Comparison of ENCODE assay signal across 8 mouse cellular contexts in genomic region chr12:105785000-105785774, GRCm38 (mm10). TPM values are rescaled to one million over a fixed set of nuclear protein-coding genes. Genes with fewer than 3 reads are reported as not detected.
DNase-seq lines count a peak whose midpoint lies in the region; ATAC-seq and TF ChIP-seq lines count a peak whose summit lies in the region.

No protein-coding gene starts in this region.

- TF ChIP-seq POLR2A in kidney, adult 2 months (IDR thresholded peaks at IDR 0.05; ENCODE audit: low read depth, low read length): no peak

- H3K9ac ChIP-seq in liver, embryonic 15.5 days: peak overlapping the region; percentile 90
- H3K9ac ChIP-seq in neural tube, embryonic 12.5 days: peak overlapping the region; percentile 93

- under 1% methylated on average over 53 of the region's 53 CpGs for WGBS in kidney, adult 2 months
- WGBS in liver, embryonic 15.5 days (ENCODE audit: insufficient replicate concordance): under 1% methylated on average over 53 of the region's 53 CpGs
- under 1% methylated on average over 47 of the region's 53 CpGs for WGBS in neural tube, embryonic 12.5 days

- peak overlapping the region; percentile 92 for H3K4me2 ChIP-seq in liver, embryonic 15.5 days
- peak overlapping the region; percentile 76 for H3K4me2 ChIP-seq in neural tube, embryonic 12.5 days (replicated peaks)

- H3K4me3 ChIP-seq in kidney, adult 2 months (ENCODE audit: insufficient read depth, low read depth, low read length): peak overlapping the region; percentile 82
- peak overlapping the region; percentile 94 for H3K4me3 ChIP-seq in liver, embryonic 15.5 days (replicated peaks)
- H3K4me3 ChIP-seq in neural tube, embryonic 12.5 days: peak overlapping the region; percentile 93

- ATAC-seq in liver, embryonic 15.5 days (ENCODE audit: insufficient read depth): peak; percentile 74
- peak; percentile 83 for ATAC-seq in neural tube, embryonic 12.5 days (ENCODE audit: low FRiP score, low read depth)

- H3K9me3 ChIP-seq in liver, embryonic 15.5 days (replicated peaks): no peaks in the 10 kb centered on the region
- no peaks in the 10 kb centered on the region for H3K9me3 ChIP-seq in neural tube, embryonic 12.5 days

- H3K27me3 ChIP-seq in kidney, adult 2 months (replicated peaks; ENCODE audit: control insufficient read depth, insufficient read depth, low read length): no peaks in the 10 kb centered on the region
- H3K27me3 ChIP-seq in liver, embryonic 15.5 days: no peaks in the 10 kb centered on the region
- no peaks in the 10 kb centered on the region for H3K27me3 ChIP-seq in neural tube, embryonic 12.5 days (replicated peaks)

- H3K4me1 ChIP-seq in kidney, adult 2 months (ENCODE audit: control insufficient read depth, insufficient read depth, low read length): peaks cover 15% of the 10 kb centered on the region; the same call in 1 of the 2 replicates
- peaks cover 36% of the 10 kb centered on the region for H3K4me1 ChIP-seq in liver, embryonic 15.5 days (replicated peaks)
- H3K4me1 ChIP-seq in neural tube, embryonic 12.5 days: peaks cover 18% of the 10 kb centered on the region

- H3K27ac ChIP-seq in kidney, adult 2 months (ENCODE audit: insufficient read depth, low read depth, low read length): peak overlapping the region; percentile 88
- peak overlapping the region; percentile 95 for H3K27ac ChIP-seq in liver, embryonic 15.5 days (replicated peaks)
- H3K27ac ChIP-seq in neural tube, embryonic 12.5 days: peak overlapping the region; percentile 95

- no peak for TF ChIP-seq CTCF in kidney, adult 2 months (conservative IDR thresholded peaks at IDR 0.05; ENCODE audit: insufficient read depth, insufficient read length, low read depth, low read length)

- no peaks in the 10 kb centered on the region for H3K36me3 ChIP-seq in kidney, adult 2 months (ENCODE audit: control insufficient read depth, insufficient read depth, low read length)
- H3K36me3 ChIP-seq in liver, embryonic 15.5 days (replicated peaks): 0 out of 2 replicates have a peak, but pooled peaks cover 7% of the 10 kb centered on the region
- H3K36me3 ChIP-seq in neural tube, embryonic 12.5 days: no peaks in the 10 kb centered on the region; the same call in 1 of the 2 replicates

- DNase-seq in thymus, adult 18-20 months: peak; percentile 69 to 80
- DNase-seq in thymus, postnatal 4 days: no peak
- peak; percentile 69 for DNase-seq in embryo, embryonic 10.5 days (ENCODE audit: low spot score)
- peak; percentile 68 for DNase-seq in heart, adult 8-10 months (ENCODE audit: low spot score)
- DNase-seq in kidney, adult 2 months: peak; percentile 85
- DNase-seq in testis, postnatal 10 days (ENCODE audit: low spot score): peak; percentile 78

RNA-seq across cellular contexts. Expression of gene Papola, which starts 0.7 kb away (rescaled TPM):
- total RNA-seq in heart, adult 8-10 months (2022): 100 to 1,000 TPM; 106 to 123 (median 114) TPM
- polyA plus RNA-seq in kidney, adult 2 months (2012; rRNA removed): 51.4 and 57.7 TPM in 2 replicates
- 90.3 and 97.1 TPM in 2 replicates for polyA plus RNA-seq in liver, embryonic 15.5 days (2015; fragmentation: Nextera tagmentation; extraction: Ambion mirVana)
- polyA plus RNA-seq in neural tube, embryonic 12.5 days (2016; fragmentation: Nextera tagmentation; extraction: Ambion mirVana): 249 and 259 TPM in 2 replicates
